Mouse (Mus musculus) layer of hippocampus, adult 9-11 months (tissue): ENCODE measurements at regions not wholly inside any gene's neighbourhood (a gene's known extent, or its start where the extent isn't known, plus 50 kb on each side); places are given as distances from the start of the nearest gene placed in this dataset.

Source experiments
- DNase-seq: peaks from one replicate; pipeline ENCODE4 v3.0.0; 2022

- no peak for DNase-seq
Measured at GRCm38 (mm10) chr19:37754024-37754423, 56.4 kb downstream of the Cyp26a1 start.

- no peak for DNase-seq
Measured at GRCm38 (mm10) chr19:37755372-37755771, 57.8 kb downstream of the Cyp26a1 start.

GRCm38 (mm10) chr19:37769376-37769775 lies 71.8 kb downstream of the Cyp26a1 start:
- no peak for DNase-seq

- DNase-seq, result no peak
Measured at GRCm38 (mm10) chr19:37771956-37772355, 74.4 kb downstream of the Cyp26a1 start.

GRCm38 (mm10) chr19:37774551-37774950 lies 77.0 kb downstream of the Cyp26a1 start:
- no peak for DNase-seq

GRCm38 (mm10) chr19:37774966-37775365 lies 77.4 kb downstream of the Cyp26a1 start:
- no peak for DNase-seq

GRCm38 (mm10) chr19:37777961-37778360 lies 80.4 kb downstream of the Cyp26a1 start:
- no peak for DNase-seq

GRCm38 (mm10) chr19:37778568-37778967 lies 81.0 kb downstream of the Cyp26a1 start:
- DNase-seq, result no peak

- DNase-seq, result no peak
Measured at GRCm38 (mm10) chr19:37788540-37788939, 90.9 kb downstream of the Cyp26a1 start.

- no peak for DNase-seq
Measured at GRCm38 (mm10) chr19:37789576-37790180, 92.1 kb downstream of the Cyp26a1 start.

GRCm38 (mm10) chr19:37790281-37791073 lies 92.9 kb downstream of the Cyp26a1 start:
- DNase-seq, result no peak

GRCm38 (mm10) chr19:37793176-37793575 lies 95.6 kb downstream of the Cyp26a1 start:
- peak; percentile 53 for DNase-seq

GRCm38 (mm10) chr19:37795552-37796343 lies 98.2 kb downstream of the Cyp26a1 start:
- no peak for DNase-seq

GRCm38 (mm10) chr19:37800161-37800660 lies 102.6 kb downstream of the Cyp26a1 start:
- no peak for DNase-seq

GRCm38 (mm10) chr19:37809666-37810065 lies 112.1 kb downstream of the Cyp26a1 start:
- DNase-seq, result no peak

- DNase-seq, result no peak
Measured at GRCm38 (mm10) chr19:37814089-37815073, 116.8 kb downstream of the Cyp26a1 start.

GRCm38 (mm10) chr19:37815627-37816026 lies 118.0 kb downstream of the Cyp26a1 start:
- DNase-seq, result no peak

GRCm38 (mm10) chr19:37821243-37821642 lies 123.6 kb downstream of the Cyp26a1 start:
- no peak for DNase-seq

GRCm38 (mm10) chr19:37821671-37822190 lies 124.1 kb downstream of the Cyp26a1 start:
- no peak for DNase-seq

GRCm38 (mm10) chr19:37824155-37824554 lies 126.6 kb downstream of the Cyp26a1 start:
- no peak for DNase-seq

- DNase-seq, result no peak
Measured at GRCm38 (mm10) chr19:37831406-37831805, 133.8 kb downstream of the Cyp26a1 start.

- no peak for DNase-seq
Measured at GRCm38 (mm10) chr19:37836900-37837299, 139.3 kb downstream of the Cyp26a1 start.
